Mouse (Mus musculus): ENCODE measurements around the gene Vwce. TPM values are rescaled to one million over a fixed set of nuclear protein-coding genes. Genes with fewer than 3 reads are reported as not detected.
A peak's percentile ranks its signal among the peaks of the same experiment; 100 is the strongest.

The Vwce gene
- polyA plus RNA-seq, 1 experiment from 2014 or later = 0.89 TPM

GRCm38 (mm10) chr19:10661373-10661772 is 27.4 kb downstream of the Vwce start:
- H3K36me3 ChIP-seq = no peaks in the 10 kb centered on the region
- 0 out of 2 replicates have a peak, but pooled peaks cover 3% of the 10 kb centered on the region for H3K4me1 ChIP-seq (replicated peaks)
- H3K9me3 ChIP-seq = no peaks in the 10 kb centered on the region
- 75% methylated on average over 5 of the region's 5 CpGs for WGBS
- no peak overlapping the region for H3K4me3 ChIP-seq
- no peak overlapping the region for H3K27ac ChIP-seq
- DNase-seq (ENCODE audit: low spot score) = no peak
- 0 out of 2 replicates have a peak, but pooled peaks cover 6% of the 10 kb centered on the region for H3K27me3 ChIP-seq (ENCODE audit: insufficient read depth, poor library complexity, severe bottlenecking)

DNA sequence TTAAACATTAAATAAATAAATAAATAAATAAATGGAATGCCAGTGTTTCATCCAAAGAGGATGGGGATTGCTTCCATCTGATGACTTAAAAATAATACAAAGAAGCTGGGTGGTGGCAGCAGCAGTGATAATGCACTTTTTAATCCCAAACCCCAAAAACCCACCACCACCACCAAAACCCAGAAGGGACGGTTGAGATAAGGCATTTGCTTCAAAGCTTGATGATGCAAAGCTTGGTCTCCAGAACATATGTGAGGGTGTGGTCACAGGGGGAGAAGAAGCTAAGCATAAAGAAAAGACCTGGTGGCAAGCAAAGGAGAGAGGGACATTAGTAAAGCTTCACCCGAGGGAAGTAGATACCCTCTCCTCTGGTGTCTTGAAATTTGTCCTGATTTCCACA is 27.9 kb downstream of the Vwce start:
- no peak for DNase-seq (ENCODE audit: low spot score)
- Histone ChIP-seq H3K27me3 (ENCODE audit: insufficient read depth, poor library complexity, severe bottlenecking) (0 out of 2 replicates have a peak, but pooled peaks cover 6% of the 10 kb centered on the region), H3K9me3 (no peaks in the 10 kb centered on the region), H3K4me1 (replicated peaks) (no peaks in the 10 kb centered on the region), H3K27ac (no peak overlapping the region), H3K36me3 (no peaks in the 10 kb centered on the region), H3K4me3 (no peak overlapping the region)
- WGBS = 92% methylated on average over 2 of the region's 2 CpGs

GRCm38 (mm10) chr19:10662665-10663064 is 28.7 kb downstream of the Vwce start:
- DNase-seq (ENCODE audit: low spot score) = no peak
- Histone ChIP-seq H3K36me3 (no peaks in the 10 kb centered on the region), H3K4me3 (no peak overlapping the region), H3K4me1 (replicated peaks) (no peaks in the 10 kb centered on the region), H3K9me3 (no peaks in the 10 kb centered on the region), H3K27me3 (ENCODE audit: insufficient read depth, poor library complexity, severe bottlenecking) (0 out of 2 replicates have a peak, but pooled peaks cover 6% of the 10 kb centered on the region), H3K27ac (no peak overlapping the region)
- WGBS = 82% methylated on average over 3 of the region's 3 CpGs

DNA sequence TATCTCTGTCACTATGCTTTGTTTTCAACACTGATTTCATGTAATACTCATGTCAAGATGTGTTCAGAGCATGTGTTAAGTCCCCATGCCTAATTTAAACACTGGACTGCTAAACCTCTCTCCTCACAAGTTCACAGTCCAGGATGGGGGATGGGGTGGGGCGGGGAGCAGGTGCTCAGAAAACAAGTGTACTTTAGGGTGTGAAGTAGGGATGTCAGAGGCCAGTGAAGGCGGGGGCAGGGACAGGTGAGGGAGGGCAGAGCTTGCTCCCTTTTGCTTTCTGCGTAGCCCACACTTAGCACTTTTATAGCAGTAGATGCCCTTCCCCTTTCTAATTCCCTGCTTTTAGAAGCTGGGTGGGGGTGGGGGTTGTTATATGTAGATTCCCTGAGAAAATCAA is 31.1 kb downstream of the Vwce start:
- Histone ChIP-seq H3K27me3 (ENCODE audit: insufficient read depth, poor library complexity, severe bottlenecking) (0 out of 2 replicates have a peak, but pooled peaks cover 6% of the 10 kb centered on the region), H3K4me3 (no peak overlapping the region), H3K36me3 (no peaks in the 10 kb centered on the region), H3K9me3 (no peaks in the 10 kb centered on the region), H3K4me1 (replicated peaks) (no peaks in the 10 kb centered on the region), H3K27ac (no peak overlapping the region)
- DNase-seq (ENCODE audit: low spot score) = no peak
- 62% methylated on average over 3 of the region's 3 CpGs for WGBS

- H3K27ac ChIP-seq = no peak overlapping the region
- H3K27me3 ChIP-seq (ENCODE audit: insufficient read depth, poor library complexity, severe bottlenecking) = 0 out of 2 replicates have a peak, but pooled peaks cover 6% of the 10 kb centered on the region
- H3K4me3 ChIP-seq = no peak overlapping the region
- 28% methylated on average over 2 of the region's 2 CpGs for WGBS
- no peaks in the 10 kb centered on the region for H3K4me1 ChIP-seq (replicated peaks)
- H3K9me3 ChIP-seq = no peaks in the 10 kb centered on the region
- no peaks in the 10 kb centered on the region for H3K36me3 ChIP-seq
- DNase-seq (ENCODE audit: low spot score) = peak; percentile 66
Measured at GRCm38 (mm10) chr19:10665499-10665898, 31.5 kb downstream of the Vwce start.

DNA sequence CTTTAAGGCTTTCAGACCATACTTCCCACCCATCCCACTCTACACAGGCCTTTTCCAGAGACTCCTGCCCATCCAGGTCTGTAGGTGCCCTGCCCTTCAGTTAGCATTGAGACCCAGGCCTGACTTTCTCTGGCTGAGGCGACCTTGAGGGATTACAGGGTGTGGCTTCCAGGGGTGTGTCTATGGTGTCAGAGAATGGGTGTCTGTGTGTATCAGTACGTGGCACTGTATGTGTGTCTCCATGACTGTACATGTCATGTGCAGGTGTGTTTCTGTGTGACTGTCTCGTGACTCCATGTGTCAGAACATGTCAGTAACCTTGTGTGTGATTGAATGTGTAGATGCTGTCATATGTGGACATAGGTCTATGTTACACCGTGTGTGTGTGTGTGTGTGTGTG is 37.3 kb downstream of the Vwce start:
- WGBS = 84% methylated on average over 4 of the region's 4 CpGs
- Histone ChIP-seq H3K9me3 (no peaks in the 10 kb centered on the region), H3K4me3 (no peak overlapping the region), H3K4me1 (replicated peaks) (no peaks in the 10 kb centered on the region), H3K36me3 (no peaks in the 10 kb centered on the region), H3K27me3 (ENCODE audit: insufficient read depth, poor library complexity, severe bottlenecking) (no peaks in the 10 kb centered on the region), H3K27ac (no peak overlapping the region)
- no peak for DNase-seq (ENCODE audit: low spot score)

- H3K27me3 ChIP-seq (ENCODE audit: insufficient read depth, poor library complexity, severe bottlenecking) = no peaks in the 10 kb centered on the region
- 81% methylated on average over 9 of the region's 9 CpGs for WGBS
- H3K4me3 ChIP-seq = no peak overlapping the region
- no peaks in the 10 kb centered on the region for H3K4me1 ChIP-seq (replicated peaks)
- no peaks in the 10 kb centered on the region for H3K36me3 ChIP-seq
- no peak for DNase-seq (ENCODE audit: low spot score)
- no peak overlapping the region for H3K27ac ChIP-seq
- H3K9me3 ChIP-seq = no peaks in the 10 kb centered on the region
Measured at GRCm38 (mm10) chr19:10671854-10672417, 37.9 kb downstream of the Vwce start.

- H3K4me1 ChIP-seq (replicated peaks) = no peaks in the 10 kb centered on the region
- 43% methylated on average over 1 of the region's 1 CpGs for WGBS
- no peaks in the 10 kb centered on the region for H3K27me3 ChIP-seq (ENCODE audit: insufficient read depth, poor library complexity, severe bottlenecking)
- no peaks in the 10 kb centered on the region for H3K9me3 ChIP-seq
- H3K27ac ChIP-seq = no peak overlapping the region
- H3K4me3 ChIP-seq = no peak overlapping the region
- DNase-seq (ENCODE audit: low spot score) = no peak
- no peaks in the 10 kb centered on the region for H3K36me3 ChIP-seq
Measured at GRCm38 (mm10) chr19:10673275-10673674, 39.3 kb downstream of the Vwce start.

DNA sequence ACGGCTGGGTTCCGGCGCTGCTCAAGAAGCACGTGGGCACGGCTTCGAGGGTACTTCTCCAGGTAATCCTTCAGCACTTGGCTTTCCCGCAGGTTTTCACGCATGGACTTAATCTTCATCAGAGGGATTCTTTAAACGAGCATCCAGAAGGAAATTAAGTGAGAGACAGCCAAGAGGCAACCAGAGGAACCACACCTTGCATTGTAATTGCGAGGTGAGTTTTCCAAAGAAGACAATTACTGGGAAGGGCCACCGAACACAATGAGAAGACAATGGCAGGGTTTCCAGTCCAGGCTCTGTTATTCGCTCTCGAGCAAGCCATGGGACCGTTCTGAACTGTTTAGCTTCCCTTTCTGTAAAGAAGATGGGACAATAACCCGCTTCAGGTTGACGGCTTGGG is 42.6 kb downstream of the Vwce start:
- Histone ChIP-seq H3K36me3 (no peaks in the 10 kb centered on the region), H3K9me3 (no peaks in the 10 kb centered on the region), H3K27me3 (ENCODE audit: insufficient read depth, poor library complexity, severe bottlenecking) (no peaks in the 10 kb centered on the region), H3K4me1 (replicated peaks) (no peaks in the 10 kb centered on the region), H3K4me3 (no peak overlapping the region), H3K27ac (no peak overlapping the region)
- no peak for DNase-seq (ENCODE audit: low spot score)
- 86% methylated on average over 16 of the region's 16 CpGs for WGBS

DNA sequence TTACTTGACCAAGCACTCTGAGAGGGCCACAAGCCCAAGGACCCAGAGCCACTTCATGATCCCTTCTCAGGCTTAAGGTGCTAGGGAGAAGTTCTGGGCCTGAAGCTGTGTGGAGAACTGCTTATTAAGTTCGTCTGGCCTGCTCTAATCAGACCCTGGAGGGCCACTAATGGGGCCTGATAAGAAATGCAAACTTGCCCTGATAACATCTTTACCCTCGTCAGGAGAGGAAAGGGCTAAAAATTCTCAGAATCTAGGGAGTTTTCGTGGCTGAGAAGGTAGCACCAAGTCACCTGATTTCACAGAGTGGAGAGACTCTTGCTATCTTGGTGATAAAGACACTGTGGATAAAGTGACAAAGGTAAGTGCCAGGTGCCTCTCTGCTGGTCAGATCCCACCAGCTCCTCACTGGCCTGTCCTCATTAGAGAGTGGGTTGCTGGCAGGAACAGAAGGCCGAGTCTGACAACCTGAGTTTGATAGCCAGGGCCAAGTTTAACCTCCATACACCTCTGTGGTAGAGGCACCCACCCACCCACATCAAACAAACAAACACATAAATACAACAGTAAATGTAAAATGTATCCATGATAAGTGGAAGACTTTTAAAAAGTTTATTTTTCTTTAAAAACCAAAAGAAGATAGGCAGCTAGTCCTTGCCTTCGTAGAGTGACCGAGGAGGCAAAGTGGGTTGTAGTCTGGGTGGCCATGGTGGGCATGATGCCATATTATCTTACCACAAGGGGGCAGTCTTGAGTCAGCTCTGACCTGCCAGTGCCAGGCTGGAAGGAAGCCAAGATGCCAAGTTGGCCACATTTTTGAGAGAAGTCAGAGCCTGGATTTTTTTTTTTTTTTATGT is 44.1 kb downstream of the Vwce start, which contains the start of gene Pga5:
Gene Pga5, minus strand, starts transcription at position 157 of the 857 bp plus-strand sequence.
- peak; percentile 60 for DNase-seq (ENCODE audit: low spot score)
- no peak within 1 kb of the TSS for H3K27ac ChIP-seq
- WGBS = 52% methylated on average over 6 of the region's 6 CpGs
- no peaks in the 10 kb centered on the region for H3K9me3 ChIP-seq
- H3K36me3 ChIP-seq = no peaks in the 10 kb centered on the region
- H3K4me1 ChIP-seq (replicated peaks) = no peaks in the 10 kb centered on the region
- no peaks in the 10 kb centered on the region for H3K27me3 ChIP-seq (ENCODE audit: insufficient read depth, poor library complexity, severe bottlenecking)
- no peak within 1 kb of the TSS for H3K4me3 ChIP-seq

- H3K27me3 ChIP-seq (ENCODE audit: insufficient read depth, poor library complexity, severe bottlenecking) = no peaks in the 10 kb centered on the region
- WGBS = 84% methylated on average over 1 of the region's 1 CpGs
- H3K4me1 ChIP-seq (replicated peaks) = no peaks in the 10 kb centered on the region
- DNase-seq (ENCODE audit: low spot score) = no peak
- no peaks in the 10 kb centered on the region for H3K9me3 ChIP-seq
- H3K27ac ChIP-seq = no peak overlapping the region
- H3K36me3 ChIP-seq = no peaks in the 10 kb centered on the region
- H3K4me3 ChIP-seq = no peak overlapping the region
Measured at GRCm38 (mm10) chr19:10678772-10679067, 44.7 kb downstream of the Vwce start.

GRCm38 (mm10) chr19:10681571-10681970 is 47.6 kb downstream of the Vwce start:
- Histone ChIP-seq H3K9me3 (no peaks in the 10 kb centered on the region), H3K4me1 (replicated peaks) (no peaks in the 10 kb centered on the region), H3K27ac (no peak overlapping the region), H3K27me3 (ENCODE audit: insufficient read depth, poor library complexity, severe bottlenecking) (no peaks in the 10 kb centered on the region), H3K36me3 (no peaks in the 10 kb centered on the region), H3K4me3 (no peak overlapping the region)
- DNase-seq (ENCODE audit: low spot score) = no peak
- 75% methylated on average over 4 of the region's 4 CpGs for WGBS

DNA sequence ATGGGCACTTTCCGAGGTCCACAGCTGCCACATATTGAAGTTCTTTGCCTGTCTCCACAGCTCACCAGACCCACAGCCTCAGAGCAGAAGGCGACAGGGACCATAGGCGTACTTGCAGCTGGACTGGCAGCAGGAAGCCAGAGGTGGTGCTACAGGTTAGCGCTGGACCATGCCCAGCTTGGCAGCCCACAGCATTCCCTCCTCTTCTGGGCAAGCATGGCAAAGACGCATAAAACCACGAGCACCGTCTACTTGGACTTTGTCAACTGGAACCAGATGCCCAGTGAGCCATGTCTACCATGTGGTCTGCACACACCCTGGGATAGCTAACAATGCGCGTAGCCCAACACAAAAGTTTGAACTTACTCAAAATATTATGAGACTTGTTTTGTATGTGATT is 51.1 kb downstream of the Vwce start:
- Histone ChIP-seq H3K9me3 (no peaks in the 10 kb centered on the region), H3K27me3 (ENCODE audit: insufficient read depth, poor library complexity, severe bottlenecking) (no peaks in the 10 kb centered on the region), H3K4me3 (no peak overlapping the region), H3K36me3 (no peaks in the 10 kb centered on the region), H3K27ac (no peak overlapping the region), H3K4me1 (replicated peaks) (peaks cover 24% of the 10 kb centered on the region)
- no peak for DNase-seq (ENCODE audit: low spot score)
- WGBS = 91% methylated on average over 9 of the region's 9 CpGs
